Mouse (Mus musculus) gonadal fat pad, adult 2 months (tissue): ENCODE results near the gene Rfk. TPM values are rescaled to one million over a fixed set of nuclear protein-coding genes. Genes with fewer than 3 reads are reported as not detected.

Experiments
- polyA plus RNA-seq: library from polyadenylated mRNA; depleted of rRNA; stranded (reverse); fragments of >200 nt; gene quantifications from 2 replicates; pipeline ENCODE4 v1.2.3, GENCODE M21; 2012; rRNA removed

Gene Rfk
- polyA plus RNA-seq, 1 experiment = 42.8 TPM

Other genes starting within 250 kb of the Rfk start
- gene Gcnt1, start 21.2 kb upstream of the Rfk start, polyA plus RNA-seq = 11.5 and 17.3 TPM in 2 replicates